Mouse (Mus musculus) embryonic fibroblast, embryonic 13.5 days (primary cell): ENCODE measurements around the gene Tmem204.

Experiments used
- CTCF ChIP-seq: IDR thresholded peaks from 2 replicates; pipeline ENCODE4 v1.5.1; 2011; ENCODE audit warnings: mild to moderate bottlenecking, control low read depth, low read length, moderate library complexity, borderline replicate concordance; ENCODE audit not compliant: insufficient read depth
- POLR2A ChIP-seq: IDR thresholded peaks from 2 replicates; pipeline ENCODE4 v1.6.1; 2011; ENCODE audit warnings: low read depth, mild to moderate bottlenecking, control low read depth, low read length, moderate library complexity

- TF ChIP-seq CTCF (no peak), POLR2A (no peak)
Observed at GRCm38 (mm10) chr17:25082081-25082847, 1.1 kb downstream of the Tmem204 start.
